Mouse (Mus musculus) lung, adult 2 months (tissue): Measurements from ENCODE around the gene Epha2. TPM values are rescaled to one million over a fixed set of nuclear protein-coding genes. Genes with fewer than 3 reads are reported as not detected.

ENCODE experiments used
- DNase-seq: peaks from one replicate; pipeline ENCODE4 v3.0.0; 2022
- H3K4me1 ChIP-seq: fragments of 200-500 bp; 2 replicates; pipeline ENCODE4 v1.6.1; 2011; ENCODE audit warnings: low read length; ENCODE audit not compliant: control insufficient read depth, insufficient read depth
- H3K4me3 ChIP-seq: fragments of 200-500 bp; replicated peaks from 2 replicates; pipeline ENCODE3; 2011; ENCODE audit warnings: low read depth, mild to moderate bottlenecking, control low read depth, low read length; ENCODE audit errors: extremely low read depth
- CTCF ChIP-seq: fragments of 200-500 bp; IDR thresholded peaks from 2 replicates; pipeline ENCODE4 v1.5.1; 2011; ENCODE audit warnings: mild to moderate bottlenecking, low read length, control low read depth; ENCODE audit not compliant: insufficient read depth
- POLR2A ChIP-seq: fragments of 200-500 bp; IDR thresholded peaks from 2 replicates; pipeline ENCODE4 v1.6.1; 2011; ENCODE audit warnings: low read depth, mild to moderate bottlenecking, control low read depth, low read length, borderline replicate concordance; ENCODE audit errors: extremely low read depth
- WGBS: fragments of 180-500 bp; shearing (Covaris S2); methylation state at CpG from one replicate; pipeline ENCODE4 v1.1.7; 2018; 5-methylcytosine and 5-hydroxymethylcytosine counted together
- polyA plus RNA-seq: library from polyadenylated mRNA; depleted of rRNA; stranded (reverse); fragments of >200 nt; gene quantifications from 2 replicates; pipeline ENCODE4 v1.2.3, GENCODE M21; 2012

Gene Epha2
- polyA plus RNA-seq, 1 experiment, result 54.0 TPM

GRCm38 (mm10) chr4:141278154-141278553 lies 22.9 kb upstream of the Epha2 start:
- DNase-seq, result peak; percentile 89
- peak; percentile 86; the same call in 1 of the 2 replicates for TF ChIP-seq POLR2A
- TF ChIP-seq CTCF, result no peak
- Histone ChIP-seq H3K4me1 (peaks cover 32% of the 10 kb centered on the region), H3K4me3 (peak overlapping the region; percentile 47)
- 13% methylated on average over 7 of the region's 7 CpGs for WGBS

DNA sequence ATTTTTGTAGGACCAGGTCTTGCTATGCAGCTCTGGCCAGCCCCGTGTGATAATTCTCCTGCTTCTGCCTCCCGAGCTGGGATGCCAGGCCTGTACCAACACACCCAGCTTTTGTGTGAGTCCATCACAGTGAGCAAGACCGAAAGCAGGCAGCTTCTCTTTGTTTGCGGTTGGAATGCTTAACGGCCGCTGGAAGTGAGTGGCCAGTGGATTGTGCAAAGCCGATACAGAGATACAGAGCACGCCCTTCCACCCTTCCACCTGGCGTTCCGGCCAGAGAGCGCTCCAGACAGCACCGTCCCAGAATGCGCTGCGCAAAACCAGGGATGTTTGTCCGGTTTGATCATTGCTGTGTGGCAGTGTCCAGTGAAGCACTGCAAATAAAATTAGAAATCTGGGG lies 21.7 kb upstream of the Epha2 start:
- Histone ChIP-seq H3K4me3 (no peak overlapping the region), H3K4me1 (peaks cover 32% of the 10 kb centered on the region)
- no peak for TF ChIP-seq POLR2A
- TF ChIP-seq CTCF, result no peak
- peak; percentile 58 for DNase-seq
- 33% methylated on average over 15 of the region's 15 CpGs for whole genome bisulfite sequencing

- DNase-seq, result no peak
- WGBS, result 85% methylated on average over 6 of the region's 6 CpGs
- Histone ChIP-seq H3K4me3 (no peak overlapping the region), H3K4me1 (peaks cover 32% of the 10 kb centered on the region)
- TF ChIP-seq POLR2A (no peak), CTCF (no peak)
These were observed 21.3 kb upstream of the Epha2 start for GRCm38 (mm10) chr4:141279783-141280182.

- H3K4me3 ChIP-seq, result no peak overlapping the region
- WGBS, result 77% methylated on average over 1 of the region's 1 CpGs
- TF ChIP-seq POLR2A (no peak), CTCF (no peak)
- peaks cover 32% of the 10 kb centered on the region for H3K4me1 ChIP-seq
- DNase-seq, result no peak
These were observed 20.6 kb upstream of the Epha2 start for GRCm38 (mm10) chr4:141280471-141280870.

DNA sequence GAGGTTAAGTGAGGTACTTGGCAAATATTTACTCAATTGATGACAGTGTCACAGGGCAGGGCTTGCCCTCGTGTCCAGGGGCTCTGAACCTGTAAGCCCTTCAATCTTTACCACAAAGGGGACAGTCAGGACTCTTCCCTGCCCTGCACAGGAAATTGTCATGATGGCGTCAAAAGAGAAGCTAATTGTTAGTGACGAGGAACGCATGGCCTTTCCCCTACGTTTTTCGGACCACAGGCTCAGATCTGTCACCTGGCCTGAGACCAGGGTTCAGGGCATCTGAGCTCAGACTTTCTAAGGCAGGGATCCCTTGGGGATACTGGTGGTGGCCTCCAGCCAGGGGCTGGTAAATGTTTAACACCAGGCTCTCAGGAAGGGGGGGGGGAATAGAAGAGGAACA lies 19.9 kb upstream of the Epha2 start:
- WGBS, result 22% methylated on average over 6 of the region's 6 CpGs
- DNase-seq, result no peak
- no peak for TF ChIP-seq CTCF
- no peak for TF ChIP-seq POLR2A
- Histone ChIP-seq H3K4me3 (no peak overlapping the region), H3K4me1 (peaks cover 32% of the 10 kb centered on the region)

GRCm38 (mm10) chr4:141281578-141281977 lies 19.5 kb upstream of the Epha2 start:
- 16% methylated on average over 1 of the region's 1 CpGs for WGBS
- Histone ChIP-seq H3K4me1 (peaks cover 32% of the 10 kb centered on the region), H3K4me3 (no peak overlapping the region)
- no peak for DNase-seq
- TF ChIP-seq CTCF (no peak), POLR2A (no peak)

GRCm38 (mm10) chr4:141282087-141282486 lies 19.0 kb upstream of the Epha2 start:
- TF ChIP-seq CTCF, result no peak
- no peak for TF ChIP-seq POLR2A
- Histone ChIP-seq H3K4me1 (peaks cover 32% of the 10 kb centered on the region), H3K4me3 (no peak overlapping the region)
- DNase-seq, result no peak
- 37% methylated on average over 3 of the region's 3 CpGs for WGBS

GRCm38 (mm10) chr4:141282623-141283022 lies 18.4 kb upstream of the Epha2 start:
- 61% methylated on average over 5 of the region's 5 CpGs for WGBS
- no peak for DNase-seq
- Histone ChIP-seq H3K4me1 (peaks cover 29% of the 10 kb centered on the region), H3K4me3 (no peak overlapping the region)
- TF ChIP-seq POLR2A (no peak), CTCF (no peak)

DNA sequence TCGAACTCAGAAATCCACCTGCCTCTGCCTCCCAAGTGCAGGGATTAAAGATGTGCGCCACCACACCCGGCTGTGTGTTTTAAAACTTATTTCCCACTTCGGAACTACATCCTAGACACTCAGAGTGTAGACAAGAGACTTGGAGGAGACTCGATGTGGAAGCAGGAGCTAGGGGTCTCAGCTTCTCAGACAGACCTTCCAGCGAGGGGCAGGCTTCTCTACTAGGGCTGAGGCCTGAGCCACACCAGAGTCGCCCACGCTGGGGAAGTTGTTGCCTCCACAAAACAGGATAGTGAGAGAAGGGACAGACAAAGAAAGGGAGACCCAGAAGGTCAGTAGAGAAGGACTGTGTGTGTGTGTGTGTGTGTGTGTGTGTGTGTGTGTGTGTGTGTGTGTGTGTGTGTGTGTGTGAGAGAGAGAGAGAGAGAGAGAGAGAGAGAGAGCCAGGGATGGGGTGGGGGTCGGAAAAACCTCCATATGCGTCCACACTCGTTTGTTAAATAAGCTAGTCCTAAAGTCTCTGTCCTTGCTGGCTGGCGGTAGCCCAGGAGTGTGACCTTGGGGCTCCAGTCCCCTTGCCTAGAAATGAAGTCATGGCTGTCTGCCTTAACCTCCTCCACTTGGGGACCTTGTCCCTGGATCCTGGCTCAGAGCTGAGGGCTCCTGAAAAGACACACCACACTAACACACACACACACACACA lies 17.7 kb upstream of the Epha2 start:
- WGBS, result 71% methylated on average over 12 of the region's 12 CpGs
- DNase-seq, result no peak
- Histone ChIP-seq H3K4me3 (no peak overlapping the region), H3K4me1 (peaks cover 25% of the 10 kb centered on the region)
- TF ChIP-seq POLR2A (no peak), CTCF (no peak)

DNA sequence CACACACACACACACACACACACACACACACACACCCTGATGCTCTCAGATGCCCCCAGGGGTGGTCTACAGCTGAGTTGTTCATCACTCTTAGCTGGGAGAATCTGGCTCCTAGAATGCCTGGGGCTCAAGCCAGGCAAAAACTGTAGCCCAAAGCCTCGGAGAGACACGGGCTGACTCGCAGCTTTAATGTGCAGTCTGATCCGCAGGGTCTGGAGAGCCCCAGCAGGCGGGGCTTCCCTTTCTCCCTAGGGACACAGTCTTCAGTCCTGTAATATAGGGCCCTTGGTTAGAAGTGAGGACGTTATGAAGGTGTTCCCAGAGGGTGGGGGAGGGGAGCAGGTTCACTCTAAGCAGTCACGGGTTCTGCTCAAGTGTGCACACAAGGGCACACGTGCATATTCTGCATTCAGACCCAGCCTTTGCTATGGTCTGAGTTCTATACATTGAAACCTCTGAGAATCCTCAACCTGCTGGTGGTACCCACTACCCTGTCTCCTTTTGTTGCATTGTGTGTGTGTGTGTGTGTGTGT lies 17.1 kb upstream of the Epha2 start:
- no peak for DNase-seq
- H3K4me3 ChIP-seq, result no peak overlapping the region
- TF ChIP-seq POLR2A (no peak), CTCF (no peak)
- WGBS, result 50% methylated on average over 8 of the region's 8 CpGs
- peaks cover 22% of the 10 kb centered on the region for H3K4me1 ChIP-seq
